Mouse (Mus musculus) E14TG2a.4 (cell line): ENCODE measurements around the gene Smpd3.

ENCODE experiments used
- CTCF ChIP-seq: conservative IDR thresholded peaks from 2 replicates; pipeline ENCODE4 v1.5.1; 2014; ENCODE audit warnings: low read length
- NANOG ChIP-seq: IDR thresholded peaks from 2 replicates; pipeline ENCODE4 v1.6.1; 2014; ENCODE audit warnings: borderline replicate concordance, low read length, mixed read lengths
- POU5F1 ChIP-seq: IDR thresholded peaks from 2 replicates; pipeline ENCODE4 v1.6.1; 2014; ENCODE audit warnings: low read length, borderline replicate concordance

DNA sequence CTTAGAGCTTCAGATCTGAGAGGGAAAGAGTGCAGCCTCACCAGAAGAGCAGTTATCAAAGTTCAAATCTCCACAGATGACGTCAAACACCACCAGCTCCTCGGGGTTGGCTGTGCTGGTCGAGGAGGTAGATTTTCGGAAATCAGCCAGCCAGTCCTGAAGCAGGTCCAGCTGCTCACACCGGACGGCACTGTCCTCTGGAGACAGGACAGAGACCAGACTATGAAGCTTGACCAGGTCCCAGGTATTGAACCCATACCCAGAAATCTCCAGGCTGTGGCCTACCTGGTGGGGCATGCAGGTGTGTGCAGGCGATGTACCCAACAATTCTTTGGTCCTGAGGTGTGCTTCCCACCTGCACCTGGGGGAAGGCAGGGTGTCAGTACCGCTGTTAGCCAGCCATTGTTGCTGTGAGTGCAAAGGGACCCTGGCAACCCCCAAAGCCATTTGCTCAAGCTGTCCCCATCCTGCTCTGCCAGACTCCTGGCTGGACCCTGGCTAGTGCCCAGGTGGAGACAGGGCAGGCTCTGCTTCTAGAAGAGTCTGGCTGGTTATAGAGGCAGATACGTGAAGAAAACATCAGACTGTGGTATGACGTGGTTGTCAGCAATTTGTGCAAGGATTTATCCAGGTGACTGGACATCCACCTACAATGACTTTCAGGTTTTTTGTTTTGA, 78.1 kb downstream of the Smpd3 start:
- TF ChIP-seq CTCF (no peak), POU5F1 (no peak), NANOG (no peak)
